Mouse (Mus musculus): ENCODE results near the gene Fam169b.
"Not testable (repeated sequence)": the region's sequence is repeated elsewhere in the genome, so short reads cannot be mapped to it uniquely, and the experiment has no call there.

The Fam169b gene

DNA sequence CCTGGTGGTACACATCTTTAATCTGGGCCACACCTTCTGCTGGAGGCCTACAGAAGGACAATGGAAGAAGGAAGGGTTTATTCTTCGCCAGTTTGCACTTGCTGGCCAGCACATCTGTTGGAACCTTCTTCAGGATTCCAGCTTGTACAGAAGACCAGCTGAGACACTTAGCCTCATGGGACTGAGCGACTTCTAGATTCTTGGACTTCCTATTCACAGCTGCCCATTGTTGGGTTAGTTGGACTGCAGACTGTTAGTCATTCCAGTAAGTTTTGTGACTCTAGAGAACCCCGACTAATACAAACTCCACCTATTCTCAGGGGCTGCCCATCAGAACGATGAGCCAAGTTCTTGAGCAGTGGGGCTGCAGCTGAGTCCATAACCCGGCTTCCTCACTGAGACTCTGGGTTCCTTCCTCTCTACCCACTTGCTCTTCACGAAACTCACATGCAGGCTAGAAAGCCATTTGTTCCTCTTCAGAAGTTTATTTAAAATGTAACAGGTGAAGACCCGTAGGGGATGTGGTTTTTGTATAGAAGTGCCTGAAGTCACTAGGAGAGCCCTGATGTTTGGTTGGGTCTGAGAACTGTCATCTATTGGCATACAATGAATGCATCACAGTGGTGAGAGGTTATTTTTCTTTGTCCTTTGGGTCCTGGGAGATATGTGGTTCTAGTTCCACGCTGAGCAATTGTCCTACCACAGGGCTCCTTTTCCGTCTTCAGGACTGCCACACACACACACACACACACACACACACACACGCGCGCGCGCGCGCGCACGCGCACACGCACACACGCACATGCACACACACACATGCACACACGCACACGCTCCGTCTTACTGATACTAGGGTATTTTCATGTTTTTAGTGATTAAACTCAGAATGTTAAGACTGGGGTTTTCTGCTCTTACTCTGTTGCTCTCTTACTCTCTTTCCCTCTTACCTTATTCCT, 13.2 kb downstream of the Fam169b start:
- DNase-seq (ENCODE audit: low spot score in 2 of 2) = no peak

DNA sequence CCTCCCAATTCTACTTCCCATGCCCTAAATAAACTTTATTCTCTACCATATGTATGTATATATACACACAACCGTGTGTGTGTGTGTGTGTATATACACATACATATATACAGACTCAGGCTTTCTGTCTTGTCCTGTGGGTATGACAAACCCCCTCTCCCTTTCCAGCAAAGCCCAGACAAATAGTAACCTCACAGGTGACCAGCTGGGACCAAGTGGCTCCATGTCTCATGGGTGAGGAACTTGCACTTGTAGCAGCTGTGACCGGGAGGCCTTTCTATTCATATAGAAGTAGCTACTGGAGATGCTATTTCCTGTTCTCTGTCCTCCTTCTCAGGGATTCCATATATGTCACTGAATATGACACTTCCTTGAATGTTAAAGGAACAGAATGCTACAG, 13.9 kb downstream of the Fam169b start:
- no peak for DNase-seq (ENCODE audit: low spot score in 2 of 2)

DNA sequence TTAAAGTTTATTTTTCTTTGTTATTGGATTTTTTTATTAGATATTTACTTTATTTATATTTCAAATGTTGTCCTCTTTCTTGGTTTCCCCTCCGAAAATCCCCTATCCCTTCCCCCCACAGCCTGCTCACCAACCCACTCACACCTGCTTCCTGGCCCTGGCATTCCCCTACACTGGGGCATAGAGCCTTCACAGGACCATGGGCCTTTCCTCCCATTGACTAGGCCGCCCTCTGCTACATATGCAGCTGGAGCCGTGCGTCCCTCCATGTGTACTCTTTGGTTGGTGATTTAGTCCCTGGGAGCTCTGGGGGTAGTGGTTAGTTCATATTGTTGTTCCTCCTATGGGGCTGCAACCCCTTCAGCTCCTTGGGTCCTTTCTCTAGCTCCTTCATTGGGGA, 14.4 kb downstream of the Fam169b start:
- DNase-seq (ENCODE audit: low spot score in 2 of 2) = not testable (repeated sequence)

DNA sequence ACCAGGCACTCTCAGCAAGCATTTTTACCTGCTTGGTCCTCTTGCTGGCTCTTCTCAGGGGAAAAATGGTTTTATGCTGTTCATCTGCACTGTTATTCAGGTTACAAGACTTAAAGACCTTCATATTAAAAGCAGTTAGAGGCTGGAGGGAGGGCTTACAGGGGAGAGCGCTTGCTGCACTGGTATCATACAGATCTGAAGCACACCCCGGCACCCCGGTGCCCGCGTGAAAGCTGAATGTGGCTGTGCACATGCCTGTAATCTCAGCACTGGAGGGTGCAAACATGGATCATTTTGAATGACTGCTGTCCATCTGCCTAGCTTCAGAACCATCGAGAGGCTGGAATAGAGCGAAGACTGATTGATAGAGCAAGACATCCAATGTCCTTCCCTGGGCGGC, 15.4 kb downstream of the Fam169b start:
- DNase-seq (ENCODE audit: low spot score in 2 of 2) = no peak

DNA sequence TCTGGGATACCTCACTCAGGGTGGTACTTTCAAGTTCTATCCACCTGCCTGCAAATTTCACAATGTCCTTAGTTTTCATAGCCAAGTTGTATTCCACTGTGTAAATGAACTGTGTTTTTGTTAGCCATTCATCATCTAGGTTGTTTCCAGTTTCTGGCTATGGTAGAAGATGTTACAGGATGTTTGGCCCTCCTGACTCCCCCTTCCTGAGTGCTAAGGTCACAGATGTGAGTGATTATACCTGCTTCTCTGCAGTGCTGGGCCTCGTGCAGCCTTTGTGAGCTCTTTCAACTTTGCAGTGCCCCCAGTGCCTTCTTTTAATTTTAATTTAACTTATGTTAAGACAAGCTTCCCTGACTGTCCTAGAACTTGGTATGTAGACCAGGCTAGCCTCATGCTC, 18.0 kb downstream of the Fam169b start:
- DNase-seq (ENCODE audit: low spot score in 2 of 2) = no peak

DNA sequence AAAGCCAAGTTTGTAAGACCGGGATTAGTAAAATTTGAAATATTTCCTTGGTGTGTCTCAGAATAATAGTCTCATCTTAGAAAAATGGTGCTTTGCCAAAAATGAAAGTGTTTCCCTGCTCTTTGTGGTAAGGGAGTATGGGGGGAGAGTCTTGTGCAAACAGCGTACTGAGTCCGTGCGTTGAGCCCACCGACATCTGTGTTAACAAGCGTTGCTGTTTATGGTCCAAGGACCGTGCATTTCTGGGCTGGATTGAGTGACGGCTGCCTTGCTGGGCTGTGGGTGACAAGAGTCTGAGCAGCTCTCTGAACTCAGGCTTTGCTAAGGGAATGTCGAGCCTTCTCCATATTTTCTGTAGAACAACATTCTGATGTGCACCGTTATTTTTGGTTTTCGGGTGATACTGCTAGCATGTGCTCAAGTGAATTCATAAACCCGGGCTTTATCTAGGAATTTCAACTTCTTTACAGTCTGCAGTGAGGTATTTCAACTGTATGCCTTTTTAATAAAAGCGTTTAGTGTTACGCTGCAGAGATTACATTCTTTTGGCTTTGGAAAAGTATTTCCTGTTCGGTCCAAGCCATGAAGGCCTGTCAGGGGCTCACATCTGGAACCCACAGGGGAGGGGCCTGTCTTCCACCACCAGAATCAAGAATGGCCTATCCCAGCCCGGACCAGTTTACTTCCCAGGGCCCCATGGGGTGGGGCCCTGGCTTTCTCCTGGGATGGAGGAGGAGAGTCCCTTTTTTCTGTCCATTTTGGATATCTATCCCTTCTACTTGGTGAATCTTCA, 20.6 kb downstream of the Fam169b start:
- DNase-seq (ENCODE audit: low spot score in 2 of 2) = no peak

DNA sequence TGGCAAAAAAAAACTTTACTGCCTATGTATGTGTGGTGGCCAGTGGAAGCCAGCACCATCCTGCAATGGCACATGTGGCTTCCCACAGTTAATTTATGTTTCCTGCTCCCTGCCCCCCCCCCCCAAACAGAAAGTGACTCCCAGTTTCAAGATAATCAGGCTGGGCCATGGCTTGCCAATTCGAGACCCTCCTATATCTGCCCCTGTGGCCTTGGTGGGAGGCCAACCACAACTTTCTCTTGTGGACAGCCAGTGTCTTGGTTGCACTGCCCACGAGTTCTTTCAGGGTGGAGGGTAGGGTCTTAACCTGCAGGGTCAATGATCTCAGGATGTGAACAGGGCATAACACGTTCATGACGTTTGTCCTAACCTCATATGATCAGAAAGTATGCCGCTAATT, 22.8 kb downstream of the Fam169b start:
- no peak for DNase-seq (ENCODE audit: low spot score in 2 of 2)

DNA sequence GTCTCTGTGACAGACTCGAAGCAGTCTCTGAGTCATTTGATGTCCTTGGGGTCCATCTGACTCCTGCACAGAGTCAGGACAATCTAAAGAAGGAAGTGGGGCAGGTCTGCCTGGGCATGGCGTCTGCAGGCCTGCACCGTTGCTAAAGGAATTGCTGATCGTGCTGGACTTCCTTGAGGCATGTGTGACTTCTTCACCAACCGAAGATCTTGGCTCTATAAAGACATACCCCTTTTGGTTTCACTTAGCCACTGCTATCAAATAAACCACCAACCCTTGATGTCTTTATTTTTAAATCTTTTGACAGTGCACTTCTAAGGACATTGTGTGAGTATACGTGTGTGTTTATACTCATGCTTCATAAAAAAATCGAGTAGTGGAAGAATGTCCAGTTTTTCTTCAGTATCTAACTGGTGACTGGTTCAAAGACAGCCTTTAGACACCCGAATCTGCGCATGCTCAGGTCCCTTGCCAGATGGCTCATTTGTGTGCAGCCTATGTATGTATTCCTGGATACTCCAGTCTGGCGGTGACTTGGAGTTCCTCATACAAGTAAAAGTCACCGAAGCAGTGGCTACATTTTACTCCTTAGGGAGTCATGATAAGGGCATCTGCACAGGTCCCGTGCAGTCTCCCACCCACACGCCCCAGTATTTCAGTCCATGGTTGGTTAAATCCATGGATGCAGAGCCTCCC, 24.9 kb downstream of the Fam169b start:
- DNase-seq (ENCODE audit: low spot score in 2 of 2) = no peak

DNA sequence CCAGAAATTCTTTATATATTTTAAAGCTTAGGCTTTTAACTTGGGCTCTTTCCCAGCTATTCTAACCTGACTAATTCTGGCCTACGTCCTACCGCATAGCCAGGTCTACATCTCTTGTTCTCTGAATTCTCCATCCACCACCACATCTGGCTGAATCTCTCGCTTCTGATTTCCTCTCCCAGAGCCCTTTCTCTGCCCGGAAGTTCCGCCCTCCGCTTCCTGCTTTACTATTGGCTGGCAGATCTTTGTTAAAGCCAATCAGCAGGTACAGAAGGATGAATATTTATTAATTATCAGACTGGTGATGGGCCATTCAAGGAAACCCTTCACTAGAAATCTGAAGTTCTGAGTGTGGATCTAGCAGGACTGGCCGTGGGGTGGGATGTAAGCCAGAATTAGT, 27.5 kb downstream of the Fam169b start:
- DNase-seq (ENCODE audit: low spot score in 2 of 2) = no peak

DNA sequence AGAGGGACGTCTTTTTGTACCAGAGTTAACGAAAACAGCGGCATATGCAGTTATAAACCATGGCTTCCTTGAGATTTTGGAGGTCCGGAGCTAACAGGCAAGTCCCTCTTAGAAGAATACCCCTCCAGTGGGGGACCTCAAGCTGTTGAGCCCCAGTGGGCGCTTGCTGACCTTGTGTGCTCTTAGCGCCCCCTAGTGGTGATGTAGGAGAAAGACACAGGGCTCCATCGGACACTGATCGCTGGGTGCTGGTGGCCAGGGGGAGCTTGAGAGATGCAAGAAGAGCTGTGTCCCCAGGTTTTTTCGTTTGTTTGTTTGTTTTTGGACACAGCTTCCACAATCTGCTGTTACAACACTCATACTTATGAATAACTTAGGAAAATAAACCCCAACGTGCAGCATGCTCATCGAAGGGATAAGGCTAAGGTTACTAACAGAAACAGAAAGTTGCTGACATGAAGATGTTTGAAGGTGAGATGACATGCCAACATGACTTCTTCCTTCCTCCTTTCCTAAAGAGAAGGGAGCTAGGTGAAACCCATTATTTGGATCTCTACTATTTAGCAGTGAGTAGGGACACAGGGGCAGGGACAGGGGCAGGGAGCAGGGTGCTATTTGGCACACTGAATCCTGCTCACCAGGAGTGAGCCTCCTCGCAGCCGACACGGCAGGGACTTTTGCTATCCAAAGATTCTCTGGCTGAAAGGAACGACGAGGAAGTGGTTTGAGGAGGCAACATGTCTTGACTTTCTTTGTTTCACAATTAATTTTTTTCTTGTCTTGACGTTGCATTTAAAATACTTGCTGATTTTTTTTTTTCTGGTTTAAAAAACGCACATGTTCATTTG, 29.2 kb downstream of the Fam169b start:
- DNase-seq (ENCODE audit: low spot score in 2 of 2) = peak; percentile 59 to 70

DNA sequence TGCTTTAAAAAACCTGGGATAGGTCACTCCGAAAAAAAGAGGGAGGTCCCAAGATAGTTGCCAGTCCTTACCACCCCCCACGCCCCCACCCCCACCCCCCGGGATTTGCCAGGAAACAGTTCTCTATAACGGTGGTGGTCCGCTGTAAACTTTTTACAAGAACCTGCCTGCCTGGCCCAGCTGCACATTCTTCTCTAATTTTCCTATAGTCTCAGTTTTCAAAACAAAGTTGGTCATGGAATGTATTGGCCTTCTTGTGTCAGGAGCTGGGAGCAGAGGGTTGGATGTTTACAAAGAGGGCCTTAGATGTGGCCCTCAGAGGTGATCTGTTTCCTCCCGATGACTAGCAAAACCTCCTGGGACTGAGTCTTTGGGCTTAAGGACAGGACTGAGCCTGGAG, 30.0 kb downstream of the Fam169b start:
- no peak for DNase-seq (ENCODE audit: low spot score in 2 of 2)

DNA sequence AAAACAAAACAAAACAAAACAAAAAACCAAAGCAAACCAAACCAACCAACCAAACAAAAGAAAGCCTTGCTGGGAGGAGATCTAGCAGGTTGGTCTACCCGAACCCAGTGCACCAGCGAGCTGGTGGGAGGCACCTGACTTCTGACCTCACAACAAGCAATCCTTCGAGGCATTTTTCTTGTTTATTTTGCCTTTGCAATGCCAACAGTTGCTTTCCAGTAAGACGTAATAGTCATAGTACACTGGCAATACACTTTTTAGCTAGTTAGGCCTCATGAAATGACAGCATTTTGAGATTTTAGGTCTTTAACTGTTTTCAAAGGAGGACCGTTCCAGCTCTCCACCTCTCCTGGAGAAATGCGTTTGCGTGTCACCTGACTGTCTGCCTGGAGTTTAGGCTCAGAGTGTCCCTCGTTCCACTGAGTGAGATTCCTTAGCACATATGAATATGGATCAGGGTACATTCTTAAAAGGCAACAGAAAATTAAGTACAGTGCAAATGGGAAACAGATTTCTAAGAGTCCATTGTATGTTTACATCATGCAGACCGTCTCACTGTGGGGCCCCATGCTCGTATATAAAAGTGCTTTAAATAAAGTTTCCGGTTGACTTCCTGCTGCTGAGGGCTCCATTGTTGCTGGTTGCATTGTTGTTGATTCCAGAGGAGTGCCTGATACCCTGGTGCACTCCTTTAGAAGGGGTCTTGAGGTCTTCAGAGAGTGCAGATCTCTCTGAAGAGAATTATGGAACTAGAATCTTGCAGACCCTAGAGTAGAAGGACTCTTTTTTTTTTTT, 32.3 kb downstream of the Fam169b start:
- no peak for DNase-seq (ENCODE audit: low spot score in 2 of 2)

DNA sequence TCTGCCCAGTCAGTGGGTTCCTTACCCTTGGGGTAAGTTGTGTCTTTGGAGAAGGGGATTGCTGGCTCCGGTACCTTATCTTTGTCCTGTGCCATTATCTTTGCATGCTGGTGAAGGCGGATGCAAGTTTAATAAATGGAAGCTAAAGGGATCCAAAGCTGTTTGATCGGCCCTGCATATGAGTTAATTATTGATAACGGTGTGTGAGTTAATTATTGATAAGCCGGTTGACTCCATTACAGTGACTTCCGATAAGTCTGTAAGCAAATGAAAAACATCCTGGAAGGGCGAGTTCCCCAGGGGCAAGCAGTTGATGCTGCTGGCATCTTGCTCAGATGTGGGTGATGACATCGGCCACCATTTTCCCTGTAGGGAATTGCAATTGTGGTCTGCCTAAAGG, 33.1 kb downstream of the Fam169b start:
- no peak for DNase-seq (ENCODE audit: low spot score in 2 of 2)

DNA sequence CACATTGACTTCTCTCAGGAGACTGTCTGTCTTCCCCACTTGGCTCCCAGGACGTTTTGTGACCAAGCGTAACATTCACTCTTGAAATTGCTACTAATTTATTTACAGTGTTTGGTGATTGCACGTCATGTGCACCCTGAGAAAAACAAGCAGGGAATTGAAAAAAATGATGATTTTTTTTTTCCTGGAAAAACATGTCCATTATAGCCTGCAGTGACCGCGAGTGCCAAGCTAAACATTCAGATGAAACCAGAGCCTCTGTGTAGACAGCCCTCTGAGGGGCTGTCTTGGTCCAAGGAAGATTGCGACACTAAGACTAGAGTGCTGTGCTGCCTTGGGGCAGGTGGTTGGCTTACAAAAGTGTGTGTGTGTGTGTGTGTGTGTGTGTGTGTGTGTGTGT, 37.8 kb downstream of the Fam169b start:
- no peak for DNase-seq (ENCODE audit: low spot score in 2 of 2)

DNA sequence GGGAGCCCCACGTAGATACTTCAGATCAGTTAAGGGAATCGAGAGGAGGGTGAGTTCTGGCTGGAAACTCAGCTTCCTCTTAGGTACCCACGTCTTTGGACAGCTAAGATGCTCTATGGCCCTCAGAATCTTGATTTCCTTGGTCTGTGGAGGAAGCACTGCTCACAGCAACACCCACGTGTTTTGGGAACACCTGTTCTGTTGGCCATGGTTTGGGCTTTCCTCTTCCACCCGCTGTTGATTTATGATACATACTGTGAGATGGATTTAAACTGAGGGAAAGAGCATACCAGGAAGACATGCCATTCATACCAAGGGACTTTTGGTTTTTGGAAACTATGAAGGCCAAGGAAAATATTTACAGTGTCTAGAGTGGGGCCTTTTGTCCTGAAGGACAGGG, 38.8 kb downstream of the Fam169b start:
- DNase-seq (ENCODE audit: low spot score in 2 of 2) = no peak

DNA sequence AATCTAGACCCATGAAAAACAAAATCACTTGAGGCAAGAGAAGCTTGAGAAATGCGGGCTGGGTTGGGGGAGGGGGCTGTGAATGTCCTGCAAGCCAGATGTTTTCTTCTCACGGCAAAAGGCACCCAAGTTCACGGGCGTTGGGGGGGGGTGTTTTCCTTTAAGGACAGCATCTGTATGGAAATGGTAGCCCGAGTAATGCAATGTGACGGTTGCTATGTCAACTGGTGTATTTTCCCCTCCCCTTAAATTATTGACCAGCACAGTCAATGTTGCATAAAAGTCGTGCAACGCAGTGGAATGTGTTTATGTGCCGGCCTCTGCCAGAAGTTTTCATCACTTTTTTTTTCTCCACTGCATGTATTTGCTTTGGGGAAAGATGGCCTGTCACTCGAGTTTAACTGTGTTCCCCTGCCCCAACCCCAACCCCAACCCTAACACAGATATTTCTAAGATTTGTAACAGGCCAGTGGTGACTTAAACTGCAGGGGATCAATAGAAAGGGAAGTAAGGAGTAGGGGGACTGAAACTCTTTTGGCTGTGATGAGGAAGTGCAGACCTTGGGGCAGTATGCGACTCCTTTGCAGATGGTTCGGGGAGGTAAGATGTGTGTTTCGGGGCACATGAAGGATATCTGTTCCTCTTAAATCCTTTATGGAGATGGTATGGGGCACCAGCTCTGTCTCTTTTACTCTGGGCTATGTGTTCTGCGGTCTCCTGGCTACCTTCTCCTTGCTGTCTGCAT, 39.6 kb downstream of the Fam169b start:
- DNase-seq (ENCODE audit: low spot score in 2 of 2) = no peak

DNA sequence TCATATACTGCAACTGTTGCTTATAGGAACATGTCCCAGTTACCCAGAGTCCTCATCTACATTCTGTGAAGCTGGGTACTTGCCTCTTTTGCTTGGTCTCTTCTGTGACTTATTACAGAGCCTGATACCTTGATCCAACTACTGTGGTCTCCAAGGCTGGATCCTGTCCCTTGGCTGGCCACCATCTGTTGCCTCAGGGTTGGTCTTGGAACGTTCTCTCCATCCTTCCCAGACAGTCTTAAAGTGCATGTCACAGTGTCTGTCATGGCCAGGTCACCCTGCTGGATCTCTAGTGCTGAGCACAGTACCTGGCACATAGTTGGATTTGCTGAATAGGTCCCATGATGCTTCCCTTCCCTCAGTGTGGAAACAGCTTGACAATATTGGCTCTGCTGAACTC, 40.6 kb downstream of the Fam169b start:
- no peak for DNase-seq (ENCODE audit: low spot score in 2 of 2)

DNA sequence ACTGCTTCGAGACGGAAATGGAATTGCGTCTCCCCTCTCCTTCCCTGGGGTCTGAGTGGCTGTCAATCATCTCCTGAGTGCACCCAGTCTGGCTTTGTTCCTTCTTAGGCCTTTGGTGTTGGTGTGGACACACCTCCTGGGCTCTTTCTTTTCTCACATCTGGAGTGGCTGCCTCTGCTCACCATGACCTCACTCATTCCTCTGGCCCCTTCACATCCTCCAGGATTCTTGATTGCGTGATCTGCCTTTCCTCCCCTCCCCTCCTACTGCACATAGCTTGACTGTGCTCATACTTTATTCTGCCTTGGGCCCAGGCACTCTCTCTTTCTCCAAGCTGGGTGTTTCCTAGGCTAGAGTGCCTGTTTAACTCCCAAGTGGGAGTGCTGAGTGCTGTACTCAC, 41.4 kb downstream of the Fam169b start:
- DNase-seq (ENCODE audit: low spot score in 2 of 2) = no peak

DNA sequence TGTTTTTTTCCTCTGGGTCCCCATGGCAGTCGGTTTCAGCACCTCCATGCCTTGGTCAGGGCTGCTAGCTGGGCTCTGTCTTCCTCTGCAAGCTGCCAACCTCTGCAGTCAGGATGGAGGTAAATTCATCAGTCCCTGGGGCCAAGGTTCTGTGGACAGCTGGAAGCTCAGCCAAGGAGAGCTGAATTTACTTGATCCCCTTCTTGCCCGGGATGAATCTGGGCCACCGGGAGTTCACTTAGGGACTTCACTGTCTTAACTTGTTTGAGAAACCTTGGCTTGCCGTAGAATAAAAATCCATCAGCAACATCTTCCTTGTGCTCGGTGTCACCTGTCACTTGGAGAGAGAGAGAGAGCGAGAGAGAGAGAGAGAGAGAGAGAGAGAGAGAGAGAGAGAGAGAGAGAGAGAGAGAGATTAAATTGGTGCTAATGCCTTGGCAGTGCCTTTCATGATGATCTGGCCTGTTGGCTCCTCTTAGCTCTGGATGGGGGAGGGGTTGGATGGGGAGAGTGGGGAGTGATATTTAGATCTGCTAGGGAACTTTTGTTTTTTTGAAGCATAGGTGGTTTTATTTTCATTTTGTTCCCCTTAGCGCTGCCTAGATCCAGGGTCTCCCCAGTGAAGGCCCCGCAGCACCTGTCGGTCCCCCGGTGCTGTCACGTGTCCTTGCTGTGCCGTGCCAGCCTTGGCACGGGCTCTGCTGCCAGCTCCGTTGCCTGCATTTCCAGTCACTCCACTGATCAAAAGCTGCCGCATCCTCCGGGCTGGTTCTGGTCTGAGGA, 44.6 kb downstream of the Fam169b start:
- DNase-seq (ENCODE audit: low spot score in 2 of 2) = no peak

Measured in urinary bladder, postnatal 4 days (tissue).